Mouse (Mus musculus): ENCODE results near the gene Ptprg.
"Not testable (repeated sequence)": the region's sequence is repeated elsewhere in the genome, so short reads cannot be mapped to it uniquely, and the experiment has no call there.

Ptprg gene

GRCm38 (mm10) chr14:11992111-11992510, 438.8 kb downstream of the Ptprg start:
- DNase-seq = no peak

GRCm38 (mm10) chr14:11992534-11992933, 439.2 kb downstream of the Ptprg start:
- no peak for DNase-seq

- DNase-seq = no peak
Measured at GRCm38 (mm10) chr14:11997555-11997954, 444.2 kb downstream of the Ptprg start.

- no peak for DNase-seq
Measured at GRCm38 (mm10) chr14:11998464-11998863, 445.1 kb downstream of the Ptprg start.

GRCm38 (mm10) chr14:12004061-12004460, 450.7 kb downstream of the Ptprg start:
- DNase-seq = no peak

GRCm38 (mm10) chr14:12011766-12012165, 458.4 kb downstream of the Ptprg start:
- no peak for DNase-seq

- no peak for DNase-seq
Measured at GRCm38 (mm10) chr14:12025812-12026728, 472.7 kb downstream of the Ptprg start.

- DNase-seq = no peak
Measured at GRCm38 (mm10) chr14:12027247-12027646, 473.9 kb downstream of the Ptprg start.

- DNase-seq = no peak
Measured at GRCm38 (mm10) chr14:12029926-12030325, 476.6 kb downstream of the Ptprg start.

- DNase-seq = no peak
Measured at GRCm38 (mm10) chr14:12036530-12037283, 483.4 kb downstream of the Ptprg start.

GRCm38 (mm10) chr14:12039743-12040142, 486.4 kb downstream of the Ptprg start:
- DNase-seq = no peak

GRCm38 (mm10) chr14:12041566-12041965, 488.2 kb downstream of the Ptprg start:
- no peak for DNase-seq

GRCm38 (mm10) chr14:12046226-12046882, 493.0 kb downstream of the Ptprg start:
- DNase-seq = no peak

- DNase-seq = no peak
Measured at GRCm38 (mm10) chr14:12047637-12048036, 494.3 kb downstream of the Ptprg start.

- no peak for DNase-seq
Measured at GRCm38 (mm10) chr14:12056912-12057524, 503.7 kb downstream of the Ptprg start.

- no peak for DNase-seq
Measured at GRCm38 (mm10) chr14:12057856-12058255, 504.5 kb downstream of the Ptprg start.

- no peak for DNase-seq
Measured at GRCm38 (mm10) chr14:12059149-12059548, 505.8 kb downstream of the Ptprg start.

- not testable (repeated sequence) for DNase-seq
Measured at GRCm38 (mm10) chr14:12061313-12061712, 508.0 kb downstream of the Ptprg start.

- DNase-seq = no peak
Measured at GRCm38 (mm10) chr14:12062628-12063360, 509.5 kb downstream of the Ptprg start.

- no peak for DNase-seq
Measured at GRCm38 (mm10) chr14:12065001-12065400, 511.7 kb downstream of the Ptprg start.

- no peak for DNase-seq
Measured at GRCm38 (mm10) chr14:12065736-12066135, 512.4 kb downstream of the Ptprg start.

GRCm38 (mm10) chr14:12069707-12070106, 516.4 kb downstream of the Ptprg start:
- DNase-seq = no peak
